Mouse (Mus musculus) CD8-positive naive resting alpha-beta T cell, adult 2 months (primary cell): ENCODE data around the gene Alpk1.
A peak's percentile ranks its signal among the peaks of the same experiment; 100 is the strongest.

Source experiments
- DNase-seq, 2 experiments: peaks; one replicate each; pipeline ENCODE4 v3.0.0; 2022; ENCODE audit warnings: low read depth in 2 of 2, low spot score in 2 of 2

The Alpk1 gene

DNA sequence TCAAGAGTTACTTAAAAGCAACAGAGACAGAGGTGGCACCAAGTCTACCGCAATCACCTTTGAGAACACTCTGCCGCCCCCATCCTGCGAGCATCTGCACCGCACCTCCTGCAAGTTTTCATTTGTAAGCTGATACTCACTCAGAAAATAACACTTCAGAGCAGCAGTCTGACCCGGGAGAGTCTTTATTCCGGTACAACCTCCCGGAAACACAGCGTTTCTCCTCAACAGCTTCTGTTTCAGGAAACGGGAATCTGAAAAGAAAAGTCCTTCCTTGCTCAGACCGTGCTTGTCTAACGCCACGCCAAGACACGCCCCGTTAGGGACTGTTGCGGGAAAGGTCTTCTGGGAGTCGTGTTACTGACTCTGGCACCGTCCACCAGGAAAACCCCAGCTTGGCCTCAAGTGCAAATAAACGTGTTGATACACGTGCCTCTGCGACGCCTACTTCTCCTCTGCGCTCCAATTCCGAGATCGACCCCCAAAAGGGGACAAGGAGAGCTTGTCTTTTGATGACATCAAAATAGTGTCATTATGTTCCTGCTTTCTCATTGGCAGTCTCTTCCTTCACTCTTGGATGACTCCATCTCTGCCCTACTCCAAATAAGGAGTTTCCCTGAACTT lies at the start of gene Alpk1:
Gene Alpk1 (minus strand): TSS at position 507 of the 624 bp plus-strand sequence.
- DNase-seq = peak; percentile 62 to 75

DNA sequence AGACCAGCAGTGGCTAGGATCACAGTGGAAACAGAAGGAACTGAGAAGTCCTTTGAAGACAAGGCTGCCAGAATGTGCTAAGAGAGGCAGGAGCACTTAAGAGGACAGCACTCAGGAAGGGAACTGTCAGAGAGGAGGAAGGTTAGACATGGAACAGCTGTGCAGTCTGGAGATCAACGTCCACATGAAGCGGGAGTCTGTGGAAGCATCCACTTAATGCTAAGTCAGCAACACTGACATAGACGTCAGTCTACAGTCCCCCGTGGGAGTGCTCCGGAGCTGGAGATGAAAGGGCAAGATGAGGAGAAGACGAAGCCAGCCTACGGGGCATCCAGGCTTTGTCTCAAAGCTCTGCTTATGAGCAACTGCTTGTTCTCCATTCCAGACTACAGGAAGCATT lies 46.8 kb upstream of the Alpk1 start:
- no peak for DNase-seq

DNA sequence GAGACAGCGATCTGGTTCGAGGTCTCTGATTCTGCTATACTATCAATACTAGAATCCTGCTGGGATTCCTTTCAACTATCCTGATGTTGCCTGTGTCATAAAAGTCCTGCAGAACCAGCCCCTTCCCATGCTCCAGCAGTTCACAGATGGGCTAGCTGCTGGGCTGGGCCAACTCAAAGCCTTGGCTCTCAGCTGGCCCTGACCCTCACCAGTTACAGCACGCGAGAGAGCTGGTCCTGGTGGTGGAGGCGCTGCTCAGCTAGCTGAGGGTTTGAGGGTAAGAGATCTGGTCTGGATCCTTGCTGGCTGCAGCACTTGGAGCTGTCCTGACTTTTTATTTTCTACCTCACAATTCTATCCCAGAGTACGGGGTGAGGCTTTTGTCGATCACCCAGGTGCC lies 46.2 kb upstream of the Alpk1 start:
- no peak for DNase-seq

DNA sequence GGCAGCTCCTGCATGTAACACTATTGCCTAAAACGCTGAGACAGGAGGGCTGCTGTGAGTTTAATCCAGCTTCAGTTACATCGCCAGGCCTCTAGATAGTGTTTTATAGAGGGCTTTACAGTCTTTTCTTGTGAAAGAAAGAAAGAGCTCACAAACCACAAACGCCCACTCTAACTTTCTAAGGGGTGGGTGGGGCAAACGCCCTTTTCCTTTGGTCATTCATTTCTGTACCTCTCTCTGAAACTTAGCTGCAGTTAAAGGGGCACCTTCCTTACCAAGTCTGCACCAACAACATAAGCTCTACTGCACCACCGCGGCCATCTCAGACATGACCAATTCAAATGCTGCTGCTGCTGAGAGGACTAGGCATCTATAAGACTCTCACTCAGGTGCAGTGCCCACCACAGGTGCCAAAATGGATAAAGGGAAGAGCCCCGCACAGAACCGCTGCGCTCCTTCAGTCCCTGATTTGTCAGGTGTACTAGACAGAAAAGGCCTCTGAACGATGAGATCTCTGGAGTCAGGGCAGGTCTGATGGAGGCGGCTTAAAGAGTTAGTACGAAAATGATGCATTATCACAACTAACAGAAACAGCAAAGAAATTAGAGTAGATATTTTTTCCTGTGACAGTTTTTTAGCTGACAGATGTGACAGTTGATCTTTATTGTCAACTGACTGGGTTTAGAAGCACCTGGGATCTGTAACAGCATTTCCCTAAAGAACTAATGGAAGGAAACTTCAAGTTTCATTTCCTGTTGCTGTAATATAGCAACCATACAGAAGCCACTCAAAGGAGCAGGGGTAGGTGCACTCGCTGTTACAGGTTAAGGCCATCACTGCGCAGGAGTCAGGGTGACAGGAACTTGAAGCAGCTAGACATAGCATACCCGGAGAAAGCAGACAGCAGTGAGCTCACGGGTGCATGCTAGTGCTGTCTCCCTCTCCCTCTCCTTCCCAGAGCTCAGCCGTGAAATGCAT lies 43.8 kb upstream of the Alpk1 start:
- peak; percentile 41 to 45 for DNase-seq

DNA sequence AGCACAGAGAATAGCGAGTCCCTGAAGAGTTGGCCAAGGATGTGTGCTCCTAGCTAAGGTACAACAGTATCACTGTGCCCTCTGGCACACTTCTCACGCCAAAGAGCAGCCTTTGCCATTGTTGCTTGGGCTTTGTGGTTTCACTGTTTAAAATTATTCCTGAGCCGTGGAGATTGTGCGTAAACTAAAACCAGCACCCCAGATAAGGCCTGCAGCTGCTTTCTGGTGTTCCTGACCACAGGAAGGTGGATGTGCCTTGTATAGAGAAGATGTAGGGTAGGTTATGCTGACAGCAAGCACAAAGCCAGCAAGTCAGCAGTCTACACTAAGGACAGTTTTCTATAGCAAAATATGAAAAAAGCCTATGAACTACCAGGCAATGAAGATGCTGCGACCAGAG lies 40.9 kb upstream of the Alpk1 start:
- no peak for DNase-seq

DNA sequence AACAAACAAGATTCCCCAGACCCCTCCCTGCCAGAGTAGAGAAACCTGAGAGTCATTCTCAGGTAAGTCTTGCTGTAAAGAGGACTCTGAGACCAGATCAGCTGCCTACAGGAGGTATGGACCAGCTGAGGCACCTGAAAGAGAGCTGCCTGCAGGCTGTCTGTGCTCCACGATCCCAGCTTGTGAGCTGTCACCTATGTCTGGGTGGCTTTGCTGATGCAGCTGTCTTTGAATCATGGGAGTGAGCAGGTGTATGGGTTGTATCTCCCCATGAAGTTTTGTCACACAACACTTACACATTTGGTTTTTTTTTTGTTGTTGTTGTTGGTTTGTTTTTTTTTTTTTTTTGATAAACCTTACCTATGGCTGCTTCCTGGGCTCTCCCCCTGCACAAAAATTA lies 40.1 kb upstream of the Alpk1 start:
- no peak for DNase-seq

DNA sequence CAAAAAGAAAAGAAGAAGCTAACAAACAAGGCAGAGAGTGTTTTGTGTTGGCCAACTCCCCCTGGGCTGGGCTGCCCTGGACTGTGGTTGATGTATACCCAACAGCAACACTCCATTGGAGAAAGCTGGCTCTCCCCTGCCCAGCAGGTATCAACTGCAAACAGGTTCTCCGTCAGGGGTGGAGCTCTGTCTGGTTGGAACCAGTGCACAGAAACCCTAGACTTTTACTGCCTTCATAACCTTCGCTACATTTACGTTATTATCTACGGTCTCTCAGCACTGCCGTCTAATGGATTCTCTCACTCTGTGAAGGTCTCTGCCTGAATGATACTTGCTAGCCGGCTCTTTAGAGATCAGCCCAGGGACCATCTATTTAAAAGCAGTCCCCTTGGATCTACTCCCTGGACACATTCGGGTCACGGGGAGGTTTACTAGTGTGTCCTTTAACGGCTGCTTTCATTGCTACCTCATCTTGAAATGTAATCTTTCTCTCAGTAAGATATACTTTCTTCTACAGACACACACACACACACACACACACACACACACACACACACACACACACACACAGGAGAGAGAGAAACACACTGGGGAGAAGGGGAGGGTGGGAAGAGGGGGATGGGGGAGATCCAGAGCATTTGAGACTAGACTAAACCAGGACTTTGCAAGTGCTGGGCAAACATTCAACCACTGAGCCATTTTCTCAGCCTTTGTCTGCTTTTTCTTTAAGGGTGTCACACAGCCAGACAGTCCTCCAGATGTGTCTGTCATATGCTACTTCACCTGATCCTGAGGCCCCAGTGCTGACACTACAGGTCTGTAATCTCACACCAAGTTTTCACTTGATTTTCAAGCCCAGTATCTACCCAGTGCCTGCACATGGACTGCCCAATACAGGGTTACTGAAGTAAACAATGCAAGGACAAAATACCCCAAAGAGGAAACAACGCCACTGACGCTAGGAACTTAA lies 38.7 kb upstream of the Alpk1 start:
- DNase-seq = no peak

DNA sequence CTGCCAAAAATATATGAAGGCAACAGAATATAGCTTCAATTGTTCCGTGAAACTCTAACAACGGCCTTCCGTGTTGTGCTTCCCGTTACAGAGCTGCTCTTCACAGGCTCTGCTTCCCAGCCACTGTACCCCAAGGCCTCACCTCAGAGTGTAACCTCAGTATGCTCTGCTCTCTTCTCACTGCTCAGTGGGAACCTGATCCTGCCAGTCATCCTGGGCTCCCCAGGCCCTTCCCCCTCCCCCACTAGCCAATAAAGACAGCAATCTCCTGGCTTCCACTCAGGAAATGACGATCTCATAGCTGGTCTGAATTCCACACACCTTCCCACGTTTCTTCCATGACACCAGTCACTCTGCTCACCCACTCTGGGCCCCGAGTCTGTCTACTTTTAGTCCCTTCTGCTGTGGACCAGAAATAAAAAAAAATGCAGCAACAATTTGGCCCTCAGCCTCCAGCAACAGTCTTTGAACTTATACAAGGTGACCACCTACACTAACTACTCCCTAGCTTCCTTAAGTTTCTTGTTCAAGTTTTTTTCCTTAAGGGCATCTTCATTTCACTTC lies 36.9 kb upstream of the Alpk1 start:
- no peak for DNase-seq

DNA sequence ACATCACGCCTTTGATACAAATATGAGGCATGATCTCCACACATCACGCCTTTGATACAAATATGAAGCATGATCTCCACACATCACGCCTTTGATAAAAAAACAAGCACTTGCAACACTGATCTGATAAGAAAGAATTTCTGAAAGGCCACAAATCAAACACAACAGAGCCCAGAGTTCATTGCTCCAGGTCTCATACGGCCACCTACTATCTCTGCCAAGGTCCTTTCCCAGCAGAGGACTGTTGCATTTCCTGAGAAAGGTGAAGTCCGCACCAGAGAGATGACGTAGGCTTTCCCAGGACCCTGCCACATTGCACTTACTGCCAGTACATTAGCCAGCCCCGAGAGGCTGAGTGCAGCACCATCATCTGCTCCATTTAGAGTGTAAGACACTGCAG lies 28.8 kb upstream of the Alpk1 start:
- DNase-seq = no peak

DNA sequence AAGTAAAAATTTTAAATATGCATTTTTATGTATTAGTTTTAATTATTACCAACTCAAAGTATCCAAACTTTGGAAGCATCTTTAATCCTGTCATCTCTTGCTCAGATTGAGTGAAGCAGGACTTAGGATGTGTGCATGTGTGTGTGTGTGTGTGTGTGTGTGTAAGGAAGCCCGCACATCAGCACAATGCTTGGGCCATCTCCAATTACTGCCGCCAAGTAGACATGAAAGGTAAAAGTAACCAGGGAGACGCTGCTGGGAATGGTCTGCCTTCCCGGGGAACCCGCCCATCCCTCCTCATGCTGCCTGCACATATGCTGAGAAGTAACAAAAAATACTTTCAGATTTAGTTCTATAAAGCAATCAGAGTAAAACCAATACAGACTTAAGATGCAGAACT lies 27.5 kb upstream of the Alpk1 start:
- no peak for DNase-seq

DNA sequence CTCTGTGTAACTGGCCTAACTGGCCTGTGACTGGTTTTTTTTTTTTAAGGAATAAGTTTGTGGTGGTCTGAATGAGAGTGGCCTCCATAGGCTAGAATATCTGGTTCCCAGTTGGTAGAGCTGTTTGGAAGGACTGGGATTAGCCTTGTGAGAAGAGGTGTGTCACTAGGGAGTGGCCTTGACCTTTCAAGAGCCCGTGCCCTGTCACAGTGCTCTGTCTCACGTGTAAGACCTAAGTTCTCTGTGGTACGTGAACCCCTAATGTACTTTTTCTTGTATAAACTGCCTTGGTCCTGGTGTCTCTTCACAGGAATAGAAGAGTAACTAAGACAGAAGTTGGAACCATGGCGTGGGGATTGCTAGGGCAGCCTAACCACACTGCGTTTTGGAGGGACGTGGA lies 25.7 kb upstream of the Alpk1 start:
- no peak for DNase-seq

DNA sequence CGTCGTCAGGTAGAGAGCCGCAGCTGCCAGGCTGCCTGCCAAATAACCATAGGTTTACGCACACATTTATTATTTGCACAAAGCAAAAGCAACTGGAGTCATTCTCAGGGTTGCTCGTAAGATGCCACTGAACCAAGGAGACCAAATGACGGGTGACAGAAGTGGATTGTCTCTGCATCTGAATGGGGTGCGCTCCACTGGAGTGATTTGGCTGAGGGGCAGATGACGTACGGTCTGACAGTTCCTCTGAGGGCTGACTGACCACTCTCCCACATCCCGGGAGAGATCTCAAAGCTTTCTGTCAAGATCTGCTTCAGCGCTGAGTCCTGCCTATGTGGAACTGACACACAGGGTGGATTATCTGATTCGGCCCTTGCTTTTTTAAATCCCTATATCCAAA lies 24.7 kb upstream of the Alpk1 start:
- no peak for DNase-seq

DNA sequence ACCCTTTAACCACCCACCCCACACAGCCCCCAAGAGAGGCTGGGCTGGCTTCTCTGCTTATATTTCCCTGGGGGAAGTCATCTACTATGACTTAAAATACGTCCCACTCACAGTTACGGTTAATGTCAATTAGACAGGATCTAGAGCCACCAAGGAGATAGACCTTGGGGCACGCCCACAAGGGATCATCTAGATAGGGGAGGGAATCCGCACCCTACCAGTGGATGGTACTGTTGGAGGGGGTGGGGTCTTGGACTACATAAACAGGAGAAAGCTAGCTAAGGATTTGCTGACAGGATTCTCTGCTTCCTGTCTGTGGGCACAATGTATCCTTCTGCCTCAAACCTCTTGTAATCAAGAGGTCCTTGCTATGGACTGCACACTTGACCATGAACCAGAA lies 24.1 kb upstream of the Alpk1 start:
- no peak for DNase-seq

DNA sequence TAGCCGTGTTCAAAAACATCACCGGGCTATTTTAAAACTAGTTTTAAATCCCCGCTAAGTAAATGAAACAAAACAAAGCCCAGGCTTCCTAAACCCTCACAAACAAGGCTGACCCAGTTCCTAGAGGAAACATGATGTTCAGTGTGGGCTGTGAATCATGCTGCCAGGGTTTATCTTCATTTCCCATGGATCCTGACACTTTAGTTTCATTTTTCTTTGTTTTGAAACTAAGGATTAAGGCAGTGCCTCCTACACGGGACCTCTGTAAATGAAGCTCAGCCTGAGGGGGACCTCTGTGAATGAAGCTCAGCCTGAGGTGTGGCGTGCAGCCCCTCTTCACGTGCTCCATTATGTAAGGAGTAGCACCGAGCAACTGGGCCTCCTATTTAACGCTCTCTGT lies 22.5 kb upstream of the Alpk1 start:
- no peak for DNase-seq

DNA sequence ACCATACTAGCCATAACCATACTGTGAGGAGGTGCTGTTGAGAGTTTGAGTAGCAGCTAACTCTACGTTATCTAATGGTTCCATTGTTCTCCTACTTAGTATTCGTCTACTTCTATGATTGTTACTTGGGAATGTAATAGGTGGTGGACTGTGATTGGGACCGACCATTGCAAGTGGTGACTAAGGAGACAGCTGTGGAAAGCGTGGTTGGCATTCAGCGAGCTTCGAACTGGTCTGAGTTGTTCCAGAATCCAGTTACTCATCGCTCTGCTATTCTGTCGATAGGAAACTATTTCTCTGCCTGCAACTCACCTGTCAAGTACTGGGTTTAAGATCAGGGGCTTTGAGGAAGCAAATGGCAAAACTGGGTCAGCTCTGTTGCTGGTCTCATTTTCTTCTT lies 20.8 kb upstream of the Alpk1 start:
- no peak for DNase-seq

DNA sequence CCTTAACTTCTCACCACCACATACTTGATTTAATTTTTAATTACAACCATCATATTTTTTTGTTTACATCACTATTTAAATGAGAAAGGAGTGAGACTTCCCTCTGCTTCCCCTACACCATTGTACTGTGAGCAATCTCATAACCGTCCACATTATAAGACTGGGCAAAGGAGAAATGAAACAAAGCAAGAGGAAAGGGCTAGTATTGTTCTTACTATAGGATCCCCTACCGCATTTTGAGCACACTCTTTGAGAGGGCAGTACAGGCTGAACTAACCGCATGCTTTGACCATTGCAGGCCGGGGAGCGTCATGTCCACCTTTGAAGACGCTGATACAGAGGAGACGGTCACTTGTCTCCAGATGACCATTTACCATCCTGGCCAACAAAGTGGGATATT lies 15.9 kb upstream of the Alpk1 start:
- DNase-seq = no peak

DNA sequence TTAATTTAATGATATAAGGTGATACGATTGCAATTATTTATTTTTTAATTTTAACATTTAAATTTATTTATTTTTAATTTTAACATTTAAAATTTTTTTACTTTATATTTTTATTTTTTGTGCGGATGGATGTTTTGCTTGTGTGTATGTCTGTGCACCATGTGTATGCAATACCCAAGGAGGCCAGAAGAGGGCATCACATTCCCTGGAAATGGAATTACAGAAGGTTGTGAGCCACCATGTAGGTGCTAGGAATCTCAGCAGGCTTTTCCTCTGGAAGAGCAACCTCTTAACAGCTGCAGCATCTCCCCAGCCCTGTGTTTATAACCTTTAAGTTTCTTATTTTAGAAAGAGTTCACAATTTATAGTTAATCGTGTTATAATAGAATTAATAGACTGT lies 15.4 kb upstream of the Alpk1 start:
- DNase-seq = no peak

DNA sequence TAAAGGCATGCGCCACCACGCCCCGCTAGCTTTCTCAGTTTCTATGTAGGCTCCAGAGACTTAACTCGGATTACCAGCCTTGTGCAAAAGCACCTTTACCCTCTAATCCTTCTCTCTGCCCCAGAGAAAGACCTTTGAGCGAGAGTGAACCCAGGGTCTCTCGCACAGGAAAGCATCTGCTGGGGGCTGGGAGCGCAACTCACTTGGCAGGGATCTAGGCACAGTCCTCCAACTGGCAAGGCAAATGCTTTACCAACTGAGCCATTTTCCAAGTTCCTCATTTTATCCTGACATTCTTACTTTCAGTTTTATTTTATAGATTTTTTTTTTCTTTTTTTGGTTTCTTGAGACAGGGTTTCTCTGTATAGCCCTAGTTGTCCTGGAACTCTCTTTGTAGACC lies 12.7 kb upstream of the Alpk1 start:
- DNase-seq = no peak

DNA sequence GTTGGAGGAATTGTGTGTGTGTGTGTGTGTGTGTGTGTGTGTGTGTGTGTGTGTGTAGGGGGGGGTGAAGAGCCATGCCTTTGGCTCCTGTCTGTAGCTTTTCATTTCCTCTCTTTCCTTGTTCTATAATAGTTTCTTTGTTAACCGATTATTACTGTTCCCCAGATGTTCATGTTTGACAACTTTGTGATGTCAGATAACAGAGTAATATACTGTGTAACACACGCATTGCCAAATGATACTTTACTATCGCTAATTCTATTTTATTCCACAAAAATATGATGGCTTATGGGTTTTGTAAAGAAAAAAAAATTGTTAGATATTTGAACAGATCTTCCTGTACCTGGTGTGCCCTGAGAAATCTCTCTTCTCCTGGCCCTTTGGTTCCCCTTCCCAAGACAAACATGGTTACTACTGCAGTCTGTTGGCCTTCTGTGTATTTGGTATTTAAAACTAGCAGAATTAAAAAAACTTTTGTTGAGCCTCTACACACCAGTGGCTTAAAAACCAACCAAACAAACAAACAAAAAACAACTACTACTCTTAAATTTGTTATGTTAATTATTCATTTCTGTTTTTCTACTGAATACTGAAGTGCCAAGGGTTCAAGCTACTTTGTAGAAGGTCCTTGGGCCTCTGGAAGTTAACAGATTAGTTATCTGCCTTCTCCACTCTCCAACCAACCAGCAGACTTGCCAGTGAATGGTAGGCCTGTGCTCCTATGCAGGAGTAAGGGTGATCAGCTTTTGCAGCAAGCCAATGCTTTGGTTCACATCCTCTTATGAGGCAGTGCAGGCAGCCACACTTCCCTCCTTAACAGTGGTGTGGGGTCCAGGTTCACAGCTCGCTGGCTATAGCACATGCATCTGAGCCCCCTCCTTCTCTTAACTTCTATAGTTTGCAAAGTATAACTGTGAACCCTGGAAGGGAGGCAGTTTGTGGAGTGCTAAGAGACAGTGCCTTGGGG lies 11.6 kb upstream of the Alpk1 start:
- DNase-seq = no peak

DNA sequence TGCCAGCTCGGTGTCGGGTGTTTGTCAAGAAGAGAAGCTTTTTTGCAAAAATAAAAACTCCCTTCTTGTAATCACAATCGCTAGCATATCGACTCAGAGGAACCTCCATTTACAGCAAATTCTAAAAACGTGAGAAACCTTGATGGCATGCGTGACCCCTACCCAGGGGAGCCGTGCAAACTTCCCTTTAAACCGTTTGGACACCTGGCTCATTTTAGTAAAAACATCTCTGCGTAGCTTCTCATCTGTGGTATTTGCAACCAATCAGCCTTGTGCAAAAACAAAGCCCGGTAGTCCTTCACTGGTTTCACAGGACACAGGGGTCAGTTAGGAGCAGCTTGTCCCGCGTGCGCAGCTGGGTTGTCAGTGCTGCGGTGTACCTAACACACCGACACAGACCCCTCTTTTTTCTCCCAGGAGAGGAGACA lies 10.7 kb upstream of the Alpk1 start:
- DNase-seq = no peak
